Mouse (Mus musculus) C2C12 (cell line): ENCODE measurements around the gene Gadd45b.

Source experiments
- CEBPB ChIP-seq: IDR thresholded peaks from one replicate; pipeline ENCODE4 v1.6.1; 2011; ENCODE audit warnings: low read depth, mild to moderate bottlenecking, control low read depth, moderate library complexity
- CTCF ChIP-seq: IDR thresholded peaks from one replicate; pipeline ENCODE4 v1.5.1; 2011; ENCODE audit not compliant: control insufficient read depth, insufficient read depth, insufficient read length
- MAX ChIP-seq: IDR thresholded peaks from one replicate; pipeline ENCODE4 v1.6.1; 2011; ENCODE audit warnings: mild to moderate bottlenecking, control low read depth
- MYOD1 ChIP-seq: IDR thresholded peaks from one replicate; pipeline ENCODE4 v1.6.1; 2011; ENCODE audit warnings: low read depth; ENCODE audit not compliant: control insufficient read depth, insufficient read length
- MYOG ChIP-seq: IDR thresholded peaks from one replicate; pipeline ENCODE4 v1.6.1; 2011; ENCODE audit not compliant: control insufficient read depth, insufficient read length; ENCODE audit errors: extremely low read depth
- USF1 ChIP-seq: IDR thresholded peaks from one replicate; pipeline ENCODE4 v1.6.1; 2011; ENCODE audit warnings: low read depth, mild to moderate bottlenecking, control low read depth, moderate library complexity

DNA sequence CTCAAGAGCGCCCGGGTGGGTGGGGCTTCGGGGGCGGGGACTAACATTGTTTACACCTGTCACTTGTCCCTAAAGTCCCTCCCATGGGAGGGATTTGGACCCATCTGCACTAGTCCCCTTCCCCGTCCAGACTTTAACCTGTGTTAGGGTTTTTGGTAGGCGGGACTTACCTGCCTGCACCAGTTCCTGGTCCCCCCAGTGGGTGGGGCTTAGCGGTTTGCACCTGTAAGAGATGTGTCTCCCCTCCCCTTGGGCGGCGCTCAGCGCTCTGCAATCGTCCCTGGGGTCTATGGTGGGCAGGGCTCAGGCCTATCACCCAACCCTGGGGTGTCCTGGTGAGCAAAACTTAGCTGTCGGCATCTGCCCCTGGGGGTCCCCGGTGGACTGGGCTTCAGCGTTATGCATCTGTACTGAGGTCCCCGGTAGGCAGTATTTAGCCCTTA lies 12.5 kb upstream of the Gadd45b start:
- TF ChIP-seq CTCF, result no peak
- no peak for TF ChIP-seq MAX
- no peak for TF ChIP-seq MYOD1
- no peak for TF ChIP-seq CEBPB
- TF ChIP-seq MYOG, result no peak
- TF ChIP-seq USF1, result no peak
